Mouse (Mus musculus) liver, postnatal 0 days (tissue): ENCODE data around the gene Ccdc162.

Source experiments
- CTCF ChIP-seq: sonication (generic); IDR thresholded peaks from 2 replicates; pipeline ENCODE4 v1.5.1; 2016; ENCODE audit warnings: antibody characterized with exemption, low read depth
- EP300 ChIP-seq: IDR thresholded peaks from 2 replicates; pipeline ENCODE4 v1.6.1; 2016; ENCODE audit warnings: antibody characterized with exemption, low read depth, mild to moderate bottlenecking

DNA sequence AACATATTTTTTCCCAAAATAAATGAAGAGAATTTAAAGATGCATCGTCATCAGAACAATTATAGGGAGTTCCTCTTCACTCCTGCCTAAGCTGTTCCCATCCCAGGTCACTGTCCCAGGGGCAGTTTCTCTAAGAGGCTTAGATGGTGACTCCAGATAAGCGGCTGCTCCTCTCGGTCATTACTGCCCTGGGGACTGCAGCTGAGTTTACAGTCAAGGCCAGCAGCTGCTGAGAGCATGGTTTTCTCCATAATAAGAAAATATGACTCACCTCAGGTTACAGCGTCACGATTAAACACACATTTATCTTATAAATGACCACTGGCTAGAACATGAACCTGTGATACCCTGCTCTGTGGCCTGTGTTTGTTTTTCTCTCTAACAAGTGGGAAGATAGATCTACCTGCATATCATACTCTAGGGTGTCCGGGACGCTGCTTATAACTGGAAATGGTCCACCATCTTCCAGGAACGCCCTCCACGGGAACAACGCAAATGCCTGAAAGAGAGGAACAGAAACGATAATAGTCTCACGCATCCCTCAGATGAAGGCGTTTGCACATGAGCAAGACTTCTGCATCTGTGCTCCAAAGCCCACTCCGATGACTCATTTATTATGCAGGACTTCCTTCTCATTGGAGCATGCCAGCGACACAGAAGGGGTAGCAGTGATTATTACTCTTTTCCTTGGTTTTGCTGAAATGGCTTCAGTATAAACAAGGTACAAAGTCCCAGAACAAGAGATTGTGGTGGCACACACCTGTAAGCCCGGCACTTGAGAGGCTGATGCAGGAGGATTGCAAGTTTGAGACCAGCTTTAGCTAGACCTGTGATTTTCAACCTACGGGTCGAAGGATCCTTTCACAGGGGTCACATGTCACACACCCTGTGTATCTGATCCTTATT, 129.2 kb downstream of the Ccdc162 start:
- no peak for TF ChIP-seq CTCF
- no peak for TF ChIP-seq EP300
